Mouse (Mus musculus) adrenal gland, postnatal 10 days (tissue): Measurements from ENCODE around the gene Nrg3. TPM values are rescaled to one million over a fixed set of nuclear protein-coding genes. Genes with fewer than 3 reads are reported as not detected.
"Not testable (repeated sequence)": the region's sequence is repeated elsewhere in the genome, so short reads cannot be mapped to it uniquely, and the experiment has no call there.

Experiments
- DNase-seq: peaks from one replicate; pipeline ENCODE4 v3.0.0; 2021; ENCODE audit warnings: mixed read lengths
- total RNA-seq, 2 experiments: library from RNA; stranded (reverse); gene quantifications; 2 replicates each; pipeline ENCODE4 v1.2.3; 2021

Gene Nrg3
- total RNA-seq, 2 experiments from 2014 or later, result 3.1 to 4.3 TPM

DNA sequence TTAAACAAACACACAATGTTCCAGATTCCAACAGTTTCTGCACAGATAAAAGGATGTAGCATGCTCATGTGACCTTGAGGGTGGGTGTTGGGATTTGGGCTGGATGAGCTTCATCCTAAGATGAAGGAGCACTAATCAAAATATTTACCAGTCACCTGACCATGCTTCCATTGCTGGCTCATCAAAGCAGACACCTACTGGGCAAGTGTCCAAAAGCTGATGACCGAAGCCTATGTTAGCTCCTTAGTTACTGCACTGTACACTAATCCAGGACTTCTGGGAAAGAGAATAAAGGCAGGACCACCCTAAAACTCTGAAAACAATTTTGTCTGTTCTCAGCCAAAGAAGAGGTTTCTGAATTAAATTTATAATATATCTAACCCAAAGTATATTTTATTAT, 261.4 kb downstream of the Nrg3 start:
- DNase-seq, result no peak

DNA sequence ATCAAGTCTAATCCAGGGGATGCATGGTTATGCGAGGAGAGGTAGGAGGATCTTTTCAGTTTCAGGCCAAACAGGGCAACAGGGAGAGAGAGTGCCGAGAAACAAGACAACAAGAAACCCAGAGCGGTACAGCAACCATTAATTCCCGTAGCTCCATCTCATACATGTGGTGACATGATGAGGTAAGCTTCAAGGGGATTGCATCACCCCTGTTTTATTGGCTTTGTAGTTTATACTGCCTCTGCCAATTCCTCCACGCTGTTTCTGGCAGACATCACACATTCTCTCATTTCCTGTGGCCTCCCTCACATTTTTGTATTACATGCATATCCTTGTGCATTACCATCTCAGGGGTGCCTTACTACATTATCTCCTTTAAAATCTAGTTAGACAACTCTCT, 280.9 kb downstream of the Nrg3 start:
- DNase-seq, result peak; percentile 6

DNA sequence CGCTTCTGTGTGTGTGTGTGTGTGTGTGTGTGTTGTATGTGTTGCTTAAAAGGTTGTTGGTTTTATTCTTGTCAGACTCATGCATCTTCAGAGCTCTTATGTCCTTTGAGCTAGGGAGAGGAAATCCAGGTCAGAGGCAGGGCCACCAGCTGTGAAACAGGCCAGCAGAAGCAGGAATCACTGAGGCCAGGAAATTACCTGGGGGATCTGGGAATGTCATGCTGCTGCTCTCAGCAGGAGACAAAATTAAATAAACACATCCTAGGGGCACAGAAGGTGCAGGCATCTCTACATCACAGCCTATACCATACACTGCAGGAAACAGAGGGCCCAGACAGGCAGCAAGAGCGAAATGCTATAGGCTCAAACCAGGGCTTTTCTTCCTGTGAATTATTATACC, 299.2 kb downstream of the Nrg3 start:
- DNase-seq, result no peak

DNA sequence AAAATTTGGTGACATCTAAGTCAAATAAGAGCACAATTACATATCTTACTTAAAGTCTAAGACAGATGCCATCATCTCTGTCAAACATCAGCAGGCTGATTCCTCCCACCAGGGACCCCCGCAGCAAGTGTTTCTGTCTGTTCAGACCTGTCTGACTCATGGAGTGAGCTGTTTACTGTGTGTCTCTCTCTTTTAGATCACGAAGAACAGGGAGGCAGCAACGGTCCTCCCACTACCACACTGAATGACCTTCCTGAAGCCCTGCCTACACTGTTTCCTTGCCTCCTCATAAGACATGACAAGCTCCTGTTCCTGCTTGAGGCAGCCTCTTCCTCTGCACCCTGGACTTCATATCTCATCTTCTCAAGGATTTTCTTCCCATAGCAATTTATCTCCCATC, 312.7 kb downstream of the Nrg3 start:
- no peak for DNase-seq

DNA sequence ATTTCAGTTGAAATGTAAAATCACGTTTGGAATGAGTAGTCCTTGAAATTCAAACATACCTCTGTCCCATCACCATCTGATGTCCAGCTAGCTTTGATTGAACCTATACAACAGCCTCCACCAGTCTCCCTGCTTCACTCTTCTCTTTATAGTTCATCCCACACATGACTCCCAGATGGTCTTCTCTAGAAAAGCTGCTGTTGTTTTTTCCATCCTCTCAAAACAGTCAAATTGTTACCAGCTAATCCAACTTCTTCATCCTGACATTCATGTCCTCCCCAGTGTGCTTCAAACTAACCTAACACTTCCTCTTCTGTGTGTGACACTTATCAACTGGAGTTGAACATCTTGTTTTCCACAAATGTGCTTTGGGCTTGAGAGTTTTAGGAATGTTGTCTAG, 317.4 kb downstream of the Nrg3 start:
- no peak for DNase-seq

GRCm38 (mm10) chr14:39129766-39130165, 343.1 kb downstream of the Nrg3 start:
- no peak for DNase-seq

DNA sequence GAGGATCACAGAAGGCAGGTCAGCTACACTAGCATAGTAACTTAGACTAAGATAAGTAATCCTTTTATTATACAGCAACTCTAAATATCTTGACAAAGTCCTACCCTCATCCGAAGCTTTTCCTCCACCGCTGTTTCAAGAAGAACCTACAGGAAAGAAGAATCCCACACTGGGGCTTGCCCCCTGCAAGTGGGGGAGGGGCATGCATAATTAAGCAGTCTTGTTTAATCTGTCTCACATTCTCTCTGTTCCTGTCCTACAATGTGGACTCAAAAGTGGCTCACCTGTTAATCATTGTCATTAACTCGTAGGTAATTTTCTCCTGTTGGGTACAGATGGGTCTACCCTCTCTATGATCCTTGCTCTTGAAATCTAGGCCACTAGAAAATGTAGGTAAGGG, 354.9 kb downstream of the Nrg3 start:
- DNase-seq, result no peak

GRCm38 (mm10) chr14:39116522-39117231, 356.2 kb downstream of the Nrg3 start:
- DNase-seq, result not testable (repeated sequence)

- DNase-seq, result no peak
Measured at GRCm38 (mm10) chr14:39109566-39109965, 363.3 kb downstream of the Nrg3 start.

DNA sequence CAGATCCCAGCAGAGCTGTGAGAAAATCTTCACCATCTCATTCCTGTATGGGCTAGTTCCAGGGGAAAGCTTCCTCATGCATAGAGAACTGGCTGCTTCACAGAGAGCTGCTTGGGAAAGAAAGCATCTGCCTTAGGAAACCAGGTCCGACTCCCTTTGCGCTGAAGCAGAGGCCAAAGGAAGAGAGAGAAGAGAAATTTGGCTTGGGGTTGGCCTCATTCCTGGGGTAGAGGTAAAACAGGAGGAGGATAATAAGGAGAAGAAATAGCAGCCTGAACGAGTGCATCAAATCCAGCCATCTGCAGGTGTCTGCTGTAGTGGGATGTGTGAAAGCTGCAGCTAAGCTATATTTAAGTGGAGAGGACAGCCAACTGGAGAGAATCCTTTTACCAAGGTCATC, 366.1 kb downstream of the Nrg3 start:
- DNase-seq, result no peak

- no peak for DNase-seq
Measured at GRCm38 (mm10) chr14:39095219-39095618, 377.7 kb downstream of the Nrg3 start.

DNA sequence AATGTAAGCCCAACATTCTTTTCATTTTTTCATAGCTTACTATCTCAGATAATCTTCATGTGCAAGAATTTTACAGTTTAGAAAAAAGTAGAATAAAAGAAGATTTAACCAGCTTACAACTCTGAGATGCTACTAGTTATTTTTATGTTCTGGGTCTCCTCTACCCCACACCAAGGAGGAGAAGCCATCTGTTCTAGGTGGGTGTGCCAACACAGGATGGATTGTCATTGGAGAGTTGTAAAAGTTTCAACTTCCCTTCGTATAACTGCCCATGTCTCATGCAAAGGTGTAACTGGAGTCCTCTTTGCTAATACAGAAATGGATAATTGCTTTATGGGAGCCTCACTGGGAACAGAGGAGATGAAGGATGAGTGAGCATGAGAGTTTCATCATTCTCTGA, 393.4 kb downstream of the Nrg3 start:
- no peak for DNase-seq

- no peak for DNase-seq
Measured at GRCm38 (mm10) chr14:39051542-39051941, 421.3 kb downstream of the Nrg3 start.

DNA sequence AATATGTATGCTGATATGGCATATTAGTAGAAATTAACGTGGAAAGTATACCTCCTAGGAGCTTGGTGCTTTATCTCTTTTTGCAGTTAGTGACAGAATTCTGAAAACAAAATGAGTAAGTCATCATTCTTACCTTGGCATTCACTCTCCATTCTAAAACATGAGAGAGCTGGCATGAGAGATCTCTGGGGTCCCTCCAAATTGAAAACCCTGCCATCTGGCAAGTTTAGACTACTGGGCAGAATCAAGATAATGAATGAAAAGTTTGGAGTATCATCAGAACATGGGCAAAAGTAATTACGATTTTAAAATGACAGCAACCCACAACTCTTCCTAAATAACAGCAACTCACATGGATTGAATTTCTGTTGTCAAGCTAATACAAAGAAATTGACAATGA, 423.9 kb downstream of the Nrg3 start:
- no peak for DNase-seq

- no peak for DNase-seq
Measured at GRCm38 (mm10) chr14:39044290-39044689, 428.6 kb downstream of the Nrg3 start.

- DNase-seq, result no peak
Measured at GRCm38 (mm10) chr14:39043793-39044192, 429.1 kb downstream of the Nrg3 start.

DNA sequence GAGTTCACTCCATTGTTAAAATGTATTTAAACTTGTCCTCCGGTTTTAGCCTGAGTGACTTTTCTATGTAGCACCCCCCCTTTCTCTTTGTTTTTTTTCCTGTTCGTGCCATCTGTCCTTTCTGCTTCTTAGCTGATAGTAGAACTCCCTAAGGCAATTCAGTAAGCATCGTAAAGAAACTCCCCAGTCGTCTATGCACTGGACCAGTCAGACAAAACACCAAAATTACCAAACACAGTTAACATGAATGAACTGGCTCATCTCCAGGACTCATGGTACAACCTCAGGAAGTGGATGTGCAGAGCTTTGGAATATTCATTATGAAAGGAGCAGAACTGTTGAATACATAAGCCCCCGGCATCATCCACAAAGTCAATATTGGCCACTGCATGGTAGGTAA, 429.5 kb downstream of the Nrg3 start:
- no peak for DNase-seq

GRCm38 (mm10) chr14:39039046-39039445, 433.8 kb downstream of the Nrg3 start:
- no peak for DNase-seq

- no peak for DNase-seq
Measured at GRCm38 (mm10) chr14:39034482-39034881, 438.4 kb downstream of the Nrg3 start.

- DNase-seq, result no peak
Measured at GRCm38 (mm10) chr14:39023065-39023464, 449.8 kb downstream of the Nrg3 start.

DNA sequence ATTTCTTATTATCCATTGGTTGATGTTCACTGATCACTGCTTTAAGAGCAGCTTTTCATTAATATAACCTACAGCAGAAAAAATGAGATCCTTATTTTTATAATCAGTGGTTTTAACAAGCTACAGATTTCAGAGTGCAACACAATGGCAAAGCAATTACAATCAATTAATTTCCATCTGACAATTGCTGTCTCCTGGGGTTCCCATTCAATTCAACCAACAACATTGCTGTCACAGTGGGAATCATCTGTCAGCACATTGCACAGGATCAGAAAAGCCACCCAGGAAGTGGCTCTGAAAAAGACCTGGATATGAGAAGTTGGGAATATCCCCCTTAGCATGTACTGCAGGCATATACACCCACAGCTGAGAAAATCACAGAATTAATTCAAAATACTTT, 458.8 kb downstream of the Nrg3 start:
- DNase-seq, result no peak

DNA sequence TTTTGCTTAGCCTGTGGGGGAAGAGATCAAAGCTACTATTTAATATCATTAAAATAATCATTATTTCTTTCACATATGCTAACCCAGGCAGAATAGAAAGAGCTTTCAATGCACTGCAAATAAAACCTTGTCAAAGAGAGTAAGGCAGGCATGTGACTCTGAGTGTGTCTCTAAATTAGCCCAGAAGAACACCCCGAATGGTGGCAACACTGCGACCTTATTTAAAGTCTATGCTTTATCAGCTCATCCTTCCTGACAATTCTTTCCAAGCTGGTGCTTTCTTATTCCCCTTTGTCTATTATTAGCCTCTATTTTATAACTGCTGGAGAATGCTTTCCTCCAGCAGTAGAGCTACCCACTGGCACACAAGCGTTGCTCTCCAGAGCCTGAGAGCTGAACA, 475.0 kb downstream of the Nrg3 start:
- no peak for DNase-seq

DNA sequence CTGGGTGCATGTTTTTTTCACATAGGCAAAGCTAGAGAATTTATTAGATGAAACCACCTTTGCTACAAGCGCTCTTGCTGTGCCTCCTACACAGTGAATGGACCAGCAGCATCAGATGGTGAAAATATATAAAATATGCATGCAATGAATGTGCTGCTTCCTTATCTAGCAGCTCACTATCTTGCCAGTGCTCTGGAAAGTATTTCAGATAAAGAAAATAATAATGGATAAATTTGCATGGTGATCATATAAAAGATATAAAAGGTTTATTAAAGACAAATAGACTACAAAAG, 480.4 kb downstream of the Nrg3 start:
- DNase-seq, result no peak

GRCm38 (mm10) chr14:38991847-38992573, 480.9 kb downstream of the Nrg3 start:
- peak; percentile 14 for DNase-seq
